Comparison of ENCODE assay signal across 21 mouse cellular contexts in genomic region chr2:79152031-79152694, GRCm38 (mm10).
DNase-seq lines count a peak whose midpoint lies in the region; ATAC-seq and TF ChIP-seq lines count a peak whose summit lies in the region.
"Had no signal": no experiment of that assay in that cellular context is flagged by ENCODE, and none has a peak within 500 bp of the region (broad histone marks: within the 10 kb centered on the region; RNA-seq: fewer than 3 reads in every experiment).

No protein-coding gene starts in this region.

- H3K9ac ChIP-seq in forebrain, embryonic 15.5 days (replicated peaks), result no peak overlapping the region
- H3K9ac ChIP-seq in midbrain, embryonic 15.5 days, result no peak overlapping the region
- H3K9ac ChIP-seq in kidney, embryonic 14.5 days (ENCODE audit: low read depth, low read length), result no peak overlapping the region
- H3K9ac ChIP-seq: embryonic facial prominence, embryonic 15.5 days; limb, embryonic 12.5 days; liver, embryonic 15.5 days; neural tube, embryonic 12.5 days; stomach, embryonic 15.5 days had no signal

- no peak overlapping the region for H3K4me3 ChIP-seq in layer of hippocampus, adult 2 months
- H3K4me3 ChIP-seq in forebrain, embryonic 15.5 days, result no peak overlapping the region
- H3K4me3 ChIP-seq in midbrain, embryonic 15.5 days, result no peak overlapping the region
- H3K4me3 ChIP-seq in kidney, embryonic 14.5 days (ENCODE audit: low read length), result no peak overlapping the region
- H3K4me3 ChIP-seq: embryonic facial prominence, embryonic 15.5 days; heart, embryonic 10.5 days; limb, embryonic 12.5 days; liver, embryonic 15.5 days; neural tube, embryonic 12.5 days; stomach, embryonic 15.5 days had no signal

- peak; percentile 86 for ATAC-seq in forebrain, embryonic 15.5 days (replicated peaks)
- peak; percentile 79 for ATAC-seq in midbrain, embryonic 15.5 days (replicated peaks)
- ATAC-seq in kidney, embryonic 14.5 days (ENCODE audit: low FRiP score, low TSS enrichment), result no peak

- H3K27me3 ChIP-seq in forebrain, embryonic 15.5 days, result no peaks in the 10 kb centered on the region
- no peaks in the 10 kb centered on the region for H3K27me3 ChIP-seq in midbrain, embryonic 15.5 days (replicated peaks)
- no peaks in the 10 kb centered on the region for H3K27me3 ChIP-seq in kidney, embryonic 14.5 days (ENCODE audit: control insufficient read depth, insufficient read depth, low read length)
- H3K27me3 ChIP-seq: embryonic facial prominence, embryonic 15.5 days; limb, embryonic 12.5 days; liver, embryonic 15.5 days; neural tube, embryonic 12.5 days; stomach, embryonic 15.5 days had no signal

- H3K4me2 ChIP-seq in forebrain, embryonic 15.5 days (replicated peaks), result no peak overlapping the region
- no peak overlapping the region for H3K4me2 ChIP-seq in midbrain, embryonic 15.5 days
- H3K4me2 ChIP-seq in kidney, embryonic 14.5 days (replicated peaks; ENCODE audit: low read depth, low read length), result no peak overlapping the region
- H3K4me2 ChIP-seq: embryonic facial prominence, embryonic 15.5 days; limb, embryonic 12.5 days; liver, embryonic 15.5 days; neural tube, embryonic 12.5 days; stomach, embryonic 15.5 days had no signal

- DNase-seq in layer of hippocampus, adult 2 months (ENCODE audit: low spot score in 2 of 2), result peak; percentile 37 to 54
- no peak for DNase-seq in layer of hippocampus, postnatal 25 days (ENCODE audit: extremely low spot score in 1 of 2, low spot score in 1 of 2)
- DNase-seq in Muller cell, postnatal 12 days (ENCODE audit: inconsistent ontology term), result peak; percentile 60
- no peak for DNase-seq in cerebellum, adult 11 months
- DNase-seq: adrenal gland, adult 2 months; cerebellum, adult 9-11 months; gastrocnemius, postnatal 25 days; heart, postnatal 36 days; kidney, adult 11 months; kidney, postnatal 14 days; lung, postnatal 14 days; thymus, postnatal 14 days had no signal

- TF ChIP-seq CTCF in layer of hippocampus, adult 2 months (conservative IDR thresholded peaks at IDR 0.05), result no peak

- 23% methylated on average over 6 of the region's 6 CpGs for WGBS in forebrain, embryonic 15.5 days
- 66% methylated on average over 6 of the region's 6 CpGs for WGBS in midbrain, embryonic 15.5 days
- WGBS in kidney, embryonic 14.5 days, result 59% methylated on average over 6 of the region's 6 CpGs

- H3K36me3 ChIP-seq in forebrain, embryonic 15.5 days, result no peaks in the 10 kb centered on the region
- H3K36me3 ChIP-seq in midbrain, embryonic 15.5 days (replicated peaks), result no peaks in the 10 kb centered on the region
- no peaks in the 10 kb centered on the region for H3K36me3 ChIP-seq in kidney, embryonic 14.5 days (ENCODE audit: control insufficient read depth, insufficient read depth, low read length)
- H3K36me3 ChIP-seq: embryonic facial prominence, embryonic 15.5 days; heart, embryonic 10.5 days; limb, embryonic 12.5 days; liver, embryonic 15.5 days; neural tube, embryonic 12.5 days; stomach, embryonic 15.5 days had no signal

- H3K9me3 ChIP-seq in forebrain, embryonic 15.5 days, result no peaks in the 10 kb centered on the region
- no peaks in the 10 kb centered on the region for H3K9me3 ChIP-seq in midbrain, embryonic 15.5 days
- no peaks in the 10 kb centered on the region for H3K9me3 ChIP-seq in kidney, embryonic 14.5 days (ENCODE audit: control insufficient read depth, low read length)
- H3K9me3 ChIP-seq: embryonic facial prominence, embryonic 15.5 days; heart, embryonic 10.5 days; limb, embryonic 12.5 days; liver, embryonic 15.5 days; neural tube, embryonic 12.5 days; stomach, embryonic 15.5 days had no signal

- H3K27ac ChIP-seq in layer of hippocampus, adult 2 months, result peak overlapping the region; percentile 76
- peak overlapping the region; percentile 62 for H3K27ac ChIP-seq in forebrain, embryonic 15.5 days (replicated peaks)
- H3K27ac ChIP-seq in midbrain, embryonic 15.5 days, result no peak overlapping the region
- no peak overlapping the region for H3K27ac ChIP-seq in kidney, embryonic 14.5 days (ENCODE audit: low read depth, low read length)
- H3K27ac ChIP-seq: embryonic facial prominence, embryonic 15.5 days; heart, embryonic 10.5 days; limb, embryonic 12.5 days; liver, embryonic 15.5 days; neural tube, embryonic 12.5 days; stomach, embryonic 15.5 days had no signal

- H3K4me1 ChIP-seq in forebrain, embryonic 15.5 days, result peaks cover 24% of the 10 kb centered on the region
- H3K4me1 ChIP-seq in midbrain, embryonic 15.5 days, result no peaks in the 10 kb centered on the region
- H3K4me1 ChIP-seq in kidney, embryonic 14.5 days (ENCODE audit: control insufficient read depth, insufficient read depth, low read length), result 0 out of 2 replicates have a peak, but pooled peaks cover 10% of the 10 kb centered on the region
- H3K4me1 ChIP-seq: embryonic facial prominence, embryonic 15.5 days; heart, embryonic 10.5 days; limb, embryonic 12.5 days; neural tube, embryonic 12.5 days; stomach, embryonic 15.5 days had no signal

Comparison
In these comparisons a context has a peak if more than half of its experiments do, and no peak if none do; other contexts are left out.
1. DNase-seq: peak in layer of hippocampus, adult 2 months (2 of 2) and Muller cell, postnatal 12 days (single experiment); none in layer of hippocampus, postnatal 25 days (0 of 2) and cerebellum, adult 11 months (single experiment).
2. H3K27ac ChIP-seq: peak in layer of hippocampus, adult 2 months (single experiment) and forebrain, embryonic 15.5 days (single experiment); none in midbrain, embryonic 15.5 days (single experiment) and kidney, embryonic 14.5 days (single experiment).